Mouse (Mus musculus): ENCODE data around the gene Zfp94.
A peak's percentile ranks its signal among the peaks of the same experiment; 100 is the strongest.
"Not testable (repeated sequence)": the region's sequence is repeated elsewhere in the genome, so short reads cannot be mapped to it uniquely, and the experiment has no call there.

Gene Zfp94

DNA sequence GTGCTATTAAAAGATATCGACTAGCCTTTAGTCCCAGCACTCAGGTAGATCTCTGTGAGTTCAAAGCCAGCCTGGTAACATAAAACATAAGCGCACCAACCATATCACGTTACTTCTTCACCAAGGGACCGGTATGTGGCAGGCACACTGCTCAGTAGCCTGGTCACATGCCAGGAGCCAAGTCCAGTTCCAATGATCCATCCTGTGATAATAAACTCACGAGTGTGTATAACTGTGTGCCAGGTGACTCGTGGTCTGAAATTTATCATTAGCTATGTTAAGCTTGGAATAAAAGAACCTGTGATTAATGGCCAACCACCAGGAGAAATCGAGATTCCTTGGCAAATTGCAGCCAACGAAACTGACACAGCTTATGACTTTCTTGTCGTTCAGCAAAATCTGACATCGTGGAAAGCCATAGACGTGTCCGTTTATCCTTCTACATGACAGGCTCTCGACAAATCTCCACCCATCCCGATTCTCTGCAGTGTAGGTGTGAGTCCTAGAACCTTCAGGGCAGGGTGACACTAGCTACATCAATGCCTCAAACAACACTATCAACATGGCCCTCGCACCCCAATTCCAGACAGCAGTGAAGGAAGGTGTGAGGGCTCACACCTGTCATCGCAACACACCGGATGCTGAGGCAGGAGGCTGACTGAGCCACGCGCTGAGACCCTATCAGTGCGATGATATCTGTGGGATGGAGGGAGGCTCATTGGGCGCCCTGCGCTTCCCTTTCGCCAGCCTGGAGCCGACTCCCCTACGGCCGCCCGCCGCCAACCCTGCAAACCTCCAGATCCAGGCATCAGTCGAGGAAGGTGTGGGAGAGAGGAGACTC is 520 bp downstream of the Zfp94 start:
- DNase-seq = peak; percentile 59 to 64

- DNase-seq = peak; percentile 33 to 40
Observed at GRCm38 (mm10) chr7:24300771-24301282, 15.6 kb downstream of the Zfp94 start, which contains the start of gene Zfp61. TSS of gene Zfp61 (minus strand) at chr7:24301232.

GRCm38 (mm10) chr7:24299823-24300481 is 16.5 kb downstream of the Zfp94 start:
- DNase-seq = peak in 1 of 2 experiments; percentile 10

DNA sequence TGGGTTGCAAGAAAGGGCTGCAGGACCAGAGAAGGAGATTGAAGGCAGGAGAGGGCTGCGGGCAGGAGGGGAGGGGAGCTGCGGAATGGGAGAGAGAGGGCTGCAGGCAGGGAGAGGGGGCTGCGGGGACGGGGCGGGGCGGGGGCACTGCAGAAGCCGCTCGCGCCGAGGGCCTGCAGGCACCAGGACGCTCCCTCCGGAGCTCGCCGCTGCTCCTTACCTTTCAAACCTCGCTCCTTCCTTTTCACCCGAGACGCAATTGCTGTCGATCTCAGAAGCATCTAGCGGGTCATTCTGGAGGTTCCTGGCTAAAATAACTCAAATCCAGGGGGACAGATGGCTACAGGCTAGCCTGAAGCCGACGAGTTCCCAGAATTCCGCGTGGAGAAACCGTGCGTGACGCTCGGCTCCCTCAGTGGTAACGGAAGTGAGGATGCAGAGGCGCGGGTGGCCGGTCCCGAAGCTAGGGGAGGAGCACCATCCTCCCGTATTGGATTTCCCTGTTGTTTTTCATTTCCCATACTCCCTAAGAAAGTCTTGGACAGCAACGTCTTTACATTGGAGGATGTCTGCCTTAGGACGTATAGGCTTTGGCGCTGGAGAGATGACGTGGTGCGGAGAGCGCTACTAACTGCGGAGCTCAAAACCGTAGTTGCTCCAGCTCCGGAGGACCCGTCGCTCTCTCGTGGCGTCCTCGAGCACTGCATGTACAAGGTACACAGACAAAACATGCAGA is 17.3 kb downstream of the Zfp94 start:
- DNase-seq = peak; percentile 52 to 59

- DNase-seq = no peak
Observed at GRCm38 (mm10) chr7:24298635-24298972, 17.9 kb downstream of the Zfp94 start.

DNA sequence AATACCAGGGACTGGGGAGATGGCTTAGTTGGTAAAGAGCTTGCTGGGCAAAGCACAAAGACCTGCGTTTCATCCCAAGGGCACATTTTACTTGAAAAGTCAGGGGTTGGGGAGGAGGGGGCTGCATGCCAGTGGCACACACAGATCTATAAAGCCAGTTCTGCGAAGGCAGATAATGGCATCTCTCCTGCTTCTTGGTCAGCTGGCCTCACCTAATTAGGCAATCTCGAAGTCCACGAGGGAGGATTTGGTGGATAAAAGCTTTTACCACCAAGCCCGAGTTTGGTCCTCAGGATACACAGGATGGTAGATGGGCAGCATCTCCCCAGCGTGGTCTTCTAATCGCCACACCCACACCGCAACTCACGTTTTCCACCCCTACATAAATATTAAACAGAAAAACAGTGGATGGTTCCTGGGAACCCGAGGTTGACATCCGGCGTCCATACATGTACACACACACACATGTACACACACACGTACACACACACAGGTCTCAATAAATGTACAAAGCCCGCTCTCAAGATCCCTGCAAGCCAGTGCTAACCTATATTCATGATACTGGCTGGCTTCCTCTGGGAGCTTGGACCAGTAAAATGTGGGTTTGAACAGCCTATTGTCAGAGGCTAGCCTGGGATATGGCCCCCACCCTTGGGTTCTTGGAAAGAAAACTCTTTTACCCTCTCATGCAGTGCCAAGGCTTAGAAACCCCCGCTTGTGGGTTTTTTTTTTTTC is 18.9 kb downstream of the Zfp94 start:
- no peak for DNase-seq

DNA sequence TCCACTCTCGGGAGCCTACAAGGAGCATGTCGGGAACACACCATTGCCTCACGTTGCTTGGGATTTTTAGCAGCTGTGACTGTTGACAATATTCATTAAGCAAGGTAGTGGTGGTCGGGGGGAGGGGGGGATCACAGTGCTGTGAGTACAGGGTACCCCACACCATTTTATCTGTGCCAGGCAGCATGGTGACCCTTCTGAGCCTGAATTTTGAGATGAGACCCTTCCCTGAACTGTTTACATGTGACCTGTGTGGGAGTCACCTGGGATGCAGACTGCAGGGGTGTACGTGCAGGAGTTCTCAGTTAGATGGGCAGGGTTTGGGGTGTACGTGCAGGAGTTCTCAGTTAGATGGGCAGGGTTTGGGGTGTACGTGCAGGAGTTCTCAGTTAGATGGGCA is 20.1 kb downstream of the Zfp94 start:
- no peak for DNase-seq

DNA sequence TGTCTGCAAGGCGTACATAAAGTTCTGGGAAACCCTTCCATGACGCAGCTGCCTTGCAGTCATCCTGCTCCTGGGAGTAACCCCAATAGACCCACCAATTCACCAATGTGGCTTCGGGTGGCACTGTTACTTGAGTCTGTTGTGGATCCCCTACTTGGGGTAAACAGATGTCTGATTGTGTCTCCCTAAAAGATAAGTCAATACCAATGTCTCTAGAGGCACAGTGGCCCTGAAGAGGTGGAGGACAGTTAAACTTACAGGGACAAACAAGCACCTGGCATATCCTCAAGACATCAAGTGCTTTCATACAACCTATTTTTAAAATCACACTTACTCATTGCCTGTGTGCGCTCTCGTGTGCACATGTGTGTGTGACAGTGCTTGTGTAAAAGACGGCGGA is 21.1 kb downstream of the Zfp94 start:
- DNase-seq = no peak

- DNase-seq = no peak
Observed at GRCm38 (mm10) chr7:24294763-24295162, 21.7 kb downstream of the Zfp94 start.

DNA sequence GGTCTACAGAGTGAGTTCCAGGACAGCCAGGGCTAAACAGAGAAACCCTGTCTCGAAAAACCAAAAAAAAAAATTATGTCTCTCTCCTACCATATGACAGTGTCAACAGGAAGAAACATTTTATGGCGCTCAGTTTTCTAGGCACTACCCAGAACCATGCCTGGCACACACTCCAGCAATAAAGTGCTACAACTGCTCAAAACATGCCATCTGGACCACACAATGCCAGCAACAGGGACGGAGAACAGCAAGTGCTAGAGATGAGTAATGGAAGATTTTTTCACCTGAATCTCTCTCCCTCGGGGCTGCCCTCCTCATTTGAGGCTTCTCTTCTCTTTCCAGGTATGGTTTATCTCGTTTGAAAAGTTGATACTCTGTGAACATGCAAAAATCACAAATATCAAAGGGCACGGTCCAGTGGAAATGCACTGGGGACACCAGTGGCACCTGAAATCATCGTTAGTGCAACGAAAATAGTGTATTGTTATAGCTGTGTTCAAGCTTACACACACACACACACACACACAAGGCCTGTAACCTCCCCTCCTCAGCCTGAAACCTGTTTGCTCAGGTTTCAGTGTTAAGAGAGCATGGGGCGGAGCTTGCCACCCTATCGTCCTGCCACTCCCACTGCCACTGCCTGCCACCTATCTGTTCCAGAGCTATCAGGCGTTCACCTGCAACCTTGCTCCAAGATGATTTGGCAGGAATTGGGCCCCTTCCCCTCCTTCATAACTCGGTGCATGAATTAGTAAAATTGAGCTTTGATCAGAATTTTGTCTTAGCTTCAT is 23.2 kb downstream of the Zfp94 start:
- no peak for DNase-seq

DNA sequence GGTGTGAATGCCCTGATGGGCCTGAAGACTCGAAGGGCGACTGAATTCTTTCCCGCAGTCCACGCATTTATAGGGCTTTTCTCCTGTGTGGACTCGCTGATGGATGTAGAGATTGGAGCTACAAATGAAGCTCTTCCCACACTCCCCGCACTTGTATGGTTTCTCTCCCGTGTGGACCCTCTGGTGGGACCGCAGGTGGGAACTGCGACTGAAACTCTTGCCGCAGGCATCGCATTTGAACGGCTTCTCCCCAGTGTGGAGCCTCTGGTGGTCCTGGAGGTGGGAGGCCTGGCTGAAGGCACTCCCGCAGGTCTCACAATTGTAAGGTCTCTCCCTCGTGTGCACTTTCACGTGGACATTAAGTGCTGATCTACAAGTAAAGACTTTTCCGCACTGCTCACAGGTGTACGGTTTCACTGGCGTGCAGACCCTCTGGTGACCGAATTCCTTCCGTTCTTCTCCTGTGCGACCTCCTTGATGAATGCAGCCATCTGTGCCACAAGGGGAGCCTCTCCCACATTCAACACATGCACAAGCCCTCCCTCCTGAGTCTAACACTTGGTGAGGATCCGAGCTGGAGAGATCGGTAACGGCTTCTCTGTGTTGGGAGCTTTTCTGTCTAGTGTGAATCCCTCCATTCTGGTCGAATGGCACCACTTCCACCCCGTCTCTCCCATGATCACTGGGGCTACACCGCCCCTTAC is 24.9 kb downstream of the Zfp94 start:
- DNase-seq = no peak

DNA sequence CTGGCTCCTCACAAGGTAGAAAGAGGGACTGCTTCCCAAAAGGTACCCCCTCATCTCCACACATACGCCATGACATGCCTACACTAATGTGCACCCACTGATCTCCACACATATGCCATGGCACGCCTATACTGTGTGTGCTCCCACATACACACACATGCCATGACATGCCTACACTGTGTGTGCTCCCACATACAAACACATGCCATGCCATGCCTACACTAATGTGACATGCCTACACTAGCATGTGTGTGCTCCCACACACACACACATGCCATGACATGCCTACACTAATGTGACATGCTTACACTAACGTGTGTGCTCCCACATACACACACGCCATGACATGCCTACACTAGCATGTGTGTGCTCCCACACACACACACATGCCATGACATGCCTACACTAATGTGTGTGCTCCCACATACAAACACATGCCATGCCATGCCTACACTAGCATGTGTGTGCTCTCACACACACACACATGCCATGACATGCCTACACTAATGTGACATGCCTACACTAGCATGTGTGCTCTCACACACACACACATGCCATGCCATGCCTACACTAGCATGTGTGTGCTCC is 26.3 kb downstream of the Zfp94 start:
- no peak for DNase-seq

DNA sequence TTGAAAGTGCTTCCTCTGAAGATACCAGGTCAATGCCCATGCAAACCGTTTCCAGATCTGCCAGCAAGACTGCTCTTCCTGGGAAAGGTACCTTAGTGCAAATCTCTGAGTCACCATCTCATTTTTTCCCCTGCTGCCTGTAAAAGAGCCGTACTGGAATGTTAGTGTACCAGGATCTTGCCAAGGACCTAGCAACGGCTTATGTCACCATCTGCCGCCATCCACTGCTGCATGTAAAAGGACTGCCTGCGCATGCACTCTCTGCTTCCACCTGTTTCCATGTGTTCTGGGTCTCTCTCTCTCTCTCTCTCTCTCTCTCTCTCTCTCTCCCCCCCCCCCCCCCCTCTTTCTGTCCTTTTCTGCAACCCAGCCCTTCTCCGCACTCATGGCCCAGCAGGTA is 28.0 kb downstream of the Zfp94 start:
- DNase-seq = no peak

DNA sequence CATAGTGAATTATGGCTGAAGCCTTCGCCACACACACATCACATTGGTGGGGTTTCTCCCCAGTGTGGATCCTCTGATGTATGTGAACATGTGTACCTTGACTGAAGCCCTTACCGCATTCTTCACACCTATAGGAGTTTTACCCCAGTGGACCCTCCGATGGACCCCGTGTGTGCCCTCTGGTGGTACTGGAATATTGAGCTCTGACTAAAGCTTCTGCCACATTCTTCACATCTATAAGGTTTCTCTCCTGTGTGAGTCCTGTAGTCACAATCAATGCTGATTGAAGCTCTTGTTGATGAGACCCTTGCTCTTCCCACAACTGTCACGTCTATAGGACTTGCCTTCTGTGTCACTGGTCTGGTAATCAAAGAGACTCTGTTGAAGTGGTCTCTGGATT is 28.8 kb downstream of the Zfp94 start:
- DNase-seq = no peak

- DNase-seq = no peak
Observed at GRCm38 (mm10) chr7:24286916-24287315, 29.6 kb downstream of the Zfp94 start.

DNA sequence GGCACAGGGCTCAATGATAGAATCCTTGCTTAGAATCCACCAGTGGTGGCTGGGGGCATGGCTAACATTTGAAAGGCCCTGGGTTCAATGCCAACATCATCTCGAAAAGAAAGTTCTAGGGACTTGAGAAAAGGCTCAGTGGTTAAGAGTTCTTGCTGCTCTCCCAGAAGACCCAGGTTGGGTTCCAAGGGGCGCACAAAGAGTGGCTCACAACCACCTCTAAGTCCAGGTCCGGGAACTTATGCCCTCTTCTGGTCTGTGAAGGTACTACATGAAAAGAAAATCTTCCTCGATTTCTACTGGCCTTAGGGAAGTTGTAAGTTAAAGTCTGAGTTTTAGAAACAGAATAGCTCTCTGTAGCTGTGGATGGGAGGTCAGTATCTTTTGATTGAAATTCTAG is 30.4 kb downstream of the Zfp94 start:
- no peak for DNase-seq

- peak; percentile 13 to 38 for DNase-seq
Observed at GRCm38 (mm10) chr7:24280858-24281145, 35.7 kb downstream of the Zfp94 start.

- DNase-seq = no peak
Observed at GRCm38 (mm10) chr7:24280031-24280857, 36.2 kb downstream of the Zfp94 start.

DNA sequence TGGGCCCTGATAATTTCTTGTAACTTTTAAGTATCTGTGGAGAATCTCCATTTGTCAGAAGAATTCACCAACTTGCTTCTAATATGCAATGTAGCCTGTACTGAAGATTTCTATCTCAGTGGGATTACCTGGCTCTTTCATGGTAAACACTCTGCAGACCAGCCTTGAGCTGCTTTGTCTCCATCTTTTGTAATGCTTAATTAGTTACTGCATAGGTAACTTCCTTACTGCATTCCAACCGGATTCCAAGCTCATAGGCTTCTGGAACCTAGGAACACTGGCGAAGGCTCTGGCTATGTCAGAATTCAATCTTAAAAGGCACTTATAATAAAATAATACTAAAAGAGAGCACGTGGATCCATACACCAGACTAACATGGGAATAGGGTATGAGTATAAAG is 37.7 kb downstream of the Zfp94 start:
- not testable (repeated sequence) for DNase-seq

- peak; percentile 15 to 18 for DNase-seq
Observed at GRCm38 (mm10) chr7:24274456-24274855, 42.0 kb downstream of the Zfp94 start.
